Mouse (Mus musculus) neural tube, embryonic 11.5 days (tissue): ENCODE results near the gene Nfam1. TPM values are rescaled to one million over a fixed set of nuclear protein-coding genes. Genes with fewer than 3 reads are reported as not detected.

Experiments used
- ATAC-seq: fragments of 200-750 bp; cut with Nextera tagmentation; 2 replicates; pipeline ENCODE4 v1.8.0; 2017; ENCODE audit warnings: moderate number of reproducible peaks, mild to moderate bottlenecking, moderate TSS enrichment, moderate library complexity; ENCODE audit not compliant: insufficient read depth, low FRiP score, low TSS enrichment
- DNase-seq: peaks from one replicate; pipeline ENCODE4 v3.0.0-alpha.2; 2015; ENCODE audit warnings: low spot score
- H3K27ac ChIP-seq: fragments of 300-500 bp; sonication (generic); 2 replicates; pipeline ENCODE4 v1.5.1; 2014; ENCODE audit warnings: low read depth, mild to moderate bottlenecking, low read length
- H3K27me3 ChIP-seq: fragments of 300-500 bp; sonication (generic); 2 replicates; pipeline ENCODE4 v1.6.1; 2014; ENCODE audit warnings: mild to moderate bottlenecking, low read length, mixed read lengths; ENCODE audit not compliant: control insufficient read depth, insufficient read depth
- H3K36me3 ChIP-seq: fragments of 300-500 bp; sonication (generic); 2 replicates; pipeline ENCODE4 v1.6.1; 2014; ENCODE audit warnings: mild to moderate bottlenecking, low read length, moderate library complexity, mixed read lengths; ENCODE audit not compliant: control insufficient read depth, insufficient read depth
- H3K4me1 ChIP-seq: fragments of 300-500 bp; sonication (generic); 2 replicates; pipeline ENCODE4 v1.6.1; 2014; ENCODE audit warnings: low read length, mixed read lengths; ENCODE audit not compliant: control insufficient read depth, insufficient read depth
- H3K4me2 ChIP-seq: fragments of 300-500 bp; sonication (generic); 2 replicates; pipeline ENCODE4 v1.6.1; 2014; ENCODE audit warnings: low read depth, mild to moderate bottlenecking, moderate library complexity
- H3K4me3 ChIP-seq: fragments of 300-500 bp; sonication (generic); 2 replicates; pipeline ENCODE4 v1.5.1; 2014; ENCODE audit warnings: low read depth, low read length
- H3K9ac ChIP-seq: fragments of 300-500 bp; sonication (generic); 2 replicates; pipeline ENCODE4 v1.6.1; 2014; ENCODE audit warnings: mild to moderate bottlenecking, low read length
- H3K9me3 ChIP-seq: fragments of 300-500 bp; sonication (generic); 2 replicates; pipeline ENCODE4 v1.6.1; 2016; ENCODE audit warnings: low read length; ENCODE audit not compliant: control insufficient read depth
- WGBS: fragments of 180-500 bp; shearing (Covaris S2); extraction: QIAGEN DNeasy Blood & Tissue Kit; methylation state at CpG from one replicate; pipeline ENCODE4 v1.1.7; 2014; 5-methylcytosine and 5-hydroxymethylcytosine counted together
- microRNA-seq: library from miRNA; unstranded; fragments of <30 nt; microRNA quantifications from one replicate; pipeline ENCODE4, GENCODE M21; 2016
- polyA plus RNA-seq: library from polyadenylated mRNA; unstranded; fragments of >200 nt; fragmentation: Nextera tagmentation; extraction: Ambion mirVana; gene quantifications from 2 replicates; pipeline ENCODE4 v1.2.1, GENCODE M21; 2014

Nfam1 gene
- polyA plus RNA-seq, 1 experiment from 2014 or later, result 3.0 TPM

DNA sequence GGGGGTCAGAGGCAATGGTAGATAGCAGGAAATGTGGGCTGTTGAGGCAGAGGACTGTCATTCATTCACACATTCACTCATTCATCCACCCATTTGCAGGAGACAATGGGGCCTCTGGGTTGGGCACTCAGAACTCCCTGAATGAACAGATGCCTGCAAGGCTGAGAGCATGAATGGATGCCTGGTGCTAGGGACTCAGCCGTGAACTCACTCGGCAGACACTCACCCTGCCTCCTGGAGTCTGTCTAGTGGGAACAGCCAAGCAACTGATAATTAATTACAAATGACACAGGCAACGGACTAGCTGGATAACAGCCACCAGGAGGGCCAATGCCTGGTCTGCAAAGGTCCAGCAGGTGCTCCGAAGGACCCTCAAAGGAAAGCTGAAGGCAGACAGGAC lies 80.0 kb downstream of the Nfam1 start:
- no peak overlapping the region; the same call in 1 of the 2 replicates for H3K9ac ChIP-seq
- WGBS, result 19% methylated on average over 4 of the region's 4 CpGs
- no peak overlapping the region for H3K27ac ChIP-seq
- no peaks in the 10 kb centered on the region for H3K36me3 ChIP-seq
- no peak overlapping the region for H3K4me2 ChIP-seq
- H3K9me3 ChIP-seq, result no peaks in the 10 kb centered on the region
- H3K27me3 ChIP-seq, result peaks cover 54% of the 10 kb centered on the region
- peak; percentile 26; the same call in 1 of the 2 replicates for ATAC-seq
- H3K4me1 ChIP-seq, result peaks cover 23% of the 10 kb centered on the region
- no peak overlapping the region for H3K4me3 ChIP-seq
- peak; percentile 48 for DNase-seq

DNA sequence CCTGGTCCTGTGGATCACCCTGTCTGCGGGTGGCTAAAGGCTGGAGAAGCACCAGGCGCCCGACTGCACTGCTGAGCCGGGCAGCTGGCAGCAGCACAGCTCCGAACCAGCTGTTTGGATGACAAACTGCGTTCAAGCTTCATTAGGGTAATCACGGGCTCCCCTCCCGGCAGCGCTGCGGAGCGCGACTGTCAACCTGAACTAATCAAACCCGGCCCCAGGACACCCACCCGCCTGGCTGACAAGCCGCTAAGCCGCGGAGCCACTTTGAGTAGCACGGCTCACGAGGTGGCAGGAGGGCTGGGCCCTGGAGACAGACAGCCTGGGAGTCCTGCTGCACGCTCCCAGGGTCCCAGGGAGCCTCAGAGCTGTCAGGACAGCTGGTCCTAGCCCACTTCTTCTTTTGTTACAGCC lies 80.8 kb downstream of the Nfam1 start:
- Histone ChIP-seq H3K4me2 (0 out of 2 replicates have a peak overlapping the region, but pooled peaks have one; percentile 8), H3K9me3 (no peaks in the 10 kb centered on the region), H3K27ac (peak overlapping the region; percentile 42; the same call in 1 of the 2 replicates), H3K4me3 (no peak overlapping the region), H3K9ac (0 out of 2 replicates have a peak overlapping the region, but pooled peaks have one; percentile 22), H3K27me3 (peaks cover 50% of the 10 kb centered on the region), H3K36me3 (no peaks in the 10 kb centered on the region), H3K4me1 (peaks cover 21% of the 10 kb centered on the region)
- DNase-seq (peak; percentile 80), ATAC-seq (peak; percentile 69)
- WGBS, result 3% methylated on average over 20 of the region's 20 CpGs

DNA sequence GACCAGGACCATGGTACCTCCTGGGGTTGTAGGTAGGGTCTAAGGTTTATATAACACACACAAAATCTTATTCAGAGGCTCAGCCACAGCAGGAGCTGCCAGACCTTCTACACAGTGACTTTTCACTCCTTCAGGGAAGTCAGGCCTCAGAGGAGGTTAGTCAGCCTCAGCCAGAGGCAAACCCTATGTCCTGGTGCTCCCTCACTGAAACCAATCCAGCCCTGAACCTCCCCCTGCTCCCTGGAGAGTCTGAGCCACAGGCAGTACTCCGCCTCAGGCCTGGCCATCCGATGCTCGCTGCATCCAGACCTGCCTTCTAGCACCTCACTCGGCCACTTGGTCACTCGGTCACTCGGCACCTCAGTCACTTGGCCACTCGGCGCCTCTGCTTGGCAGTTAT lies 82.9 kb downstream of the Nfam1 start:
- H3K9me3 ChIP-seq, result no peaks in the 10 kb centered on the region
- no peak overlapping the region for H3K4me2 ChIP-seq
- WGBS, result 31% methylated on average over 8 of the region's 8 CpGs
- peaks cover 19% of the 10 kb centered on the region for H3K4me1 ChIP-seq
- no peak overlapping the region for H3K9ac ChIP-seq
- H3K27me3 ChIP-seq, result peaks cover 33% of the 10 kb centered on the region
- no peak for ATAC-seq
- no peak overlapping the region for H3K4me3 ChIP-seq
- no peak for DNase-seq
- no peak overlapping the region for H3K27ac ChIP-seq
- H3K36me3 ChIP-seq, result no peaks in the 10 kb centered on the region

DNA sequence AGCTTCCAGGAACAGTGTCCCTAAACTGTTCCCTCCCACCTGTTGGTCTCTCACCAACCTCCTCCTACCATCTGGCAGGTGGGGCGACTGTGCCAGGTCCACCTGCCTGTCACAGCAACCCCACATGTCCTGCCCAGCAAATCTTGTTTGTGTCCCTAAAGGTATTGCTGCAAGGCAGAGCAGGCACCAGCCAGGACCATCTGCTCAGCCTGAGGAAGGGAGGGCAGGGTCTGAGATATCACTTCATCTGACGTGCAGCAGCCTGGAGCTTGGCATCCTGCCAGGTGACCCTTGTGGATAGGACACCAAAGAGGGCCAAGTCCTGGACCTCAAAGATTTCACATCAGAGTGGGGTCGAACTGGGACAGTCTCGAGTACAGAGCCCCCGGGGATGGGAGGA lies 85.7 kb downstream of the Nfam1 start:
- DNase-seq, result no peak
- Histone ChIP-seq H3K27me3 (peaks cover 14% of the 10 kb centered on the region), H3K36me3 (no peaks in the 10 kb centered on the region), H3K9me3 (no peaks in the 10 kb centered on the region), H3K4me3 (no peak overlapping the region), H3K27ac (no peak overlapping the region), H3K4me2 (no peak overlapping the region), H3K9ac (no peak overlapping the region), H3K4me1 (peaks cover 11% of the 10 kb centered on the region)
- no peak for ATAC-seq
- 84% methylated on average over 5 of the region's 5 CpGs for WGBS

DNA sequence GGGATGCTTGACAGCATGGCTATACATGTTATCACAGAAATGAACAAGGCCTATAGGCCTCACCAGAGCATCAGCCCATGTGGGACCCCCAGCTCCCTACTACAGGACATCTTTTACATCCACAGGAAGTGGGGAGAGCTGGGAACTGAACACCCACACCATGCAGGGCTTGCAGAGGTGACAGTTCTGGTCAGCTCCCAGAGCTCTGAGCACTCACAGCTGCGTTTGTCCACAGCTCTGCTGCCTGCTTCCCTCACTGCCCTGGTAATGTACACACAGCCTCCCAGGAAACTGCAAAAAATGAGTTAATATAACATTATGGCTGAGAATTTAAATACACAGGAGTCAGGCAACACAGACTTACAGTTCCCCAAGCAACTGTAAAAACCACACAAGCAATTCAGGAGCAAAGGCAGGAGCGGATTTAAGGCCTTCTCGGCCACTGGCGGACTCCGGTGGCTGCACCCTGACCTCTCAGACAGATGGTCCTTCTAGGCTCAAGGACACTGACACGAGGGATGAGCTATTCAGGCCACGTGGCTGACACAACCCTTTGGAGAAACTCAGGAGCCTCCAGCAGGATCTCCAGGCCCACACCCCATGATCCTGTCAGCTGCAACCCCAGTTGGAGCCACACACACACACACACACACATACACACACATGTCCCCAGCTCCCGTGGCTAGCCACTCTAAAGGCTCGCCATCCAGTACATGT lies 88.5 kb downstream of the Nfam1 start:
- H3K27ac ChIP-seq, result no peak overlapping the region
- H3K4me3 ChIP-seq, result no peak overlapping the region
- H3K9me3 ChIP-seq, result no peaks in the 10 kb centered on the region
- H3K4me2 ChIP-seq, result no peak overlapping the region
- peaks cover 7% of the 10 kb centered on the region; the same call in 1 of the 2 replicates for H3K27me3 ChIP-seq
- H3K4me1 ChIP-seq, result peaks cover 16% of the 10 kb centered on the region; the same call in 1 of the 2 replicates
- WGBS, result 65% methylated on average over 9 of the region's 9 CpGs
- no peak overlapping the region for H3K9ac ChIP-seq
- ATAC-seq, result no peak
- DNase-seq, result no peak
- H3K36me3 ChIP-seq, result no peaks in the 10 kb centered on the region

Small RNA genes lying within 50 kb of the gene (microRNA-seq; reads per million reads assigned to microRNA genes)
- 9.1 reads per million, percentile 20 among the genes with 10 or more reads in this experiment for gene Mir3080

Other genes with a start within 250 kb of the Nfam1 start
- not detected in 2 replicates for gene Cyp2d26, start 239.0 kb downstream of the Nfam1 start, polyA plus RNA-seq
- gene Tcf20, start 45.4 kb downstream of the Nfam1 start, polyA plus RNA-seq, result 12.4 TPM in 2 replicates
- gene Serhl, start 56.2 kb upstream of the Nfam1 start, polyA plus RNA-seq, result 40.3 and 45.1 TPM in 2 replicates
- gene Rrp7a, start 89.5 kb upstream of the Nfam1 start, polyA plus RNA-seq, result 64.0 and 78.6 TPM in 2 replicates
- 180 and 196 TPM in 2 replicates for gene Poldip3, start 116.1 kb upstream of the Nfam1 start, polyA plus RNA-seq
- gene Cyb5r3, start 139.3 kb upstream of the Nfam1 start, polyA plus RNA-seq, result 175 and 179 TPM in 2 replicates
- 0.60 and 0.81 TPM in 2 replicates for gene A4galt, start 218.5 kb upstream of the Nfam1 start, polyA plus RNA-seq